Mouse (Mus musculus) mesoderm, embryonic 11.5 days (tissue): ENCODE data around the gene Zmym4.
"Not testable (repeated sequence)": the region's sequence is repeated elsewhere in the genome, so short reads cannot be mapped to it uniquely, and the experiment has no call there.

Experiments used
- DNase-seq: peaks from one replicate; pipeline ENCODE4 v3.0.0-alpha.2; 2012; ENCODE audit warnings: low read depth, low spot score

The Zmym4 gene

GRCm38 (mm10) chr4:126967864-126968821, at the start of gene Zmym4:
Gene Zmym4 (minus strand): TSS chr4:126968135.
- DNase-seq, result peak; percentile 98

- no peak for DNase-seq
Observed at GRCm38 (mm10) chr4:127016366-127016765, 48.4 kb upstream of the Zmym4 start.

GRCm38 (mm10) chr4:127015294-127015993, 47.5 kb upstream of the Zmym4 start:
- peak; percentile 86 for DNase-seq

- peak; percentile 75 for DNase-seq
Observed at GRCm38 (mm10) chr4:127005113-127005936, 37.4 kb upstream of the Zmym4 start.

GRCm38 (mm10) chr4:127004384-127004783, 36.4 kb upstream of the Zmym4 start:
- DNase-seq, result no peak

GRCm38 (mm10) chr4:127000601-127001105, 32.7 kb upstream of the Zmym4 start:
- no peak for DNase-seq

- DNase-seq, result not testable (repeated sequence)
Observed at GRCm38 (mm10) chr4:126999372-126999771, 31.4 kb upstream of the Zmym4 start.

- peak; percentile 34 for DNase-seq
Observed at GRCm38 (mm10) chr4:126992356-126992755, 24.4 kb upstream of the Zmym4 start.

- no peak for DNase-seq
Observed at GRCm38 (mm10) chr4:126990553-126990952, 22.6 kb upstream of the Zmym4 start.

GRCm38 (mm10) chr4:126988503-126988902, 20.6 kb upstream of the Zmym4 start:
- DNase-seq, result no peak

- DNase-seq, result no peak
Observed at GRCm38 (mm10) chr4:126986768-126987167, 18.8 kb upstream of the Zmym4 start.

GRCm38 (mm10) chr4:126983736-126984525, 16.0 kb upstream of the Zmym4 start:
- DNase-seq, result not testable (repeated sequence)

- DNase-seq, result no peak
Observed at GRCm38 (mm10) chr4:126983321-126983720, 15.4 kb upstream of the Zmym4 start.

GRCm38 (mm10) chr4:126978706-126979105, 10.8 kb upstream of the Zmym4 start:
- DNase-seq, result no peak

GRCm38 (mm10) chr4:126977467-126977866, 9.5 kb upstream of the Zmym4 start:
- peak; percentile 21 for DNase-seq

- DNase-seq, result peak; percentile 56
Observed at GRCm38 (mm10) chr4:126967241-126967863, 583 bp downstream of the Zmym4 start.

- DNase-seq, result no peak
Observed at GRCm38 (mm10) chr4:126958682-126959081, 9.3 kb downstream of the Zmym4 start.

- no peak for DNase-seq
Observed at GRCm38 (mm10) chr4:126958261-126958660, 9.7 kb downstream of the Zmym4 start.

- no peak for DNase-seq
Observed at GRCm38 (mm10) chr4:126957434-126957833, 10.5 kb downstream of the Zmym4 start.

- not testable (repeated sequence) for DNase-seq
Observed at GRCm38 (mm10) chr4:126950801-126951200, 17.1 kb downstream of the Zmym4 start.
